Mouse (Mus musculus) E14TG2a.4 (cell line): ENCODE data around the gene Idnk.

ENCODE experiments used
- CTCF ChIP-seq: conservative IDR thresholded peaks from 2 replicates; pipeline ENCODE4 v1.5.1; 2014; ENCODE audit warnings: low read length
- NANOG ChIP-seq: IDR thresholded peaks from 2 replicates; pipeline ENCODE4 v1.6.1; 2014; ENCODE audit warnings: borderline replicate concordance, low read length, mixed read lengths
- POU5F1 ChIP-seq: IDR thresholded peaks from 2 replicates; pipeline ENCODE4 v1.6.1; 2014; ENCODE audit warnings: low read length, borderline replicate concordance

DNA sequence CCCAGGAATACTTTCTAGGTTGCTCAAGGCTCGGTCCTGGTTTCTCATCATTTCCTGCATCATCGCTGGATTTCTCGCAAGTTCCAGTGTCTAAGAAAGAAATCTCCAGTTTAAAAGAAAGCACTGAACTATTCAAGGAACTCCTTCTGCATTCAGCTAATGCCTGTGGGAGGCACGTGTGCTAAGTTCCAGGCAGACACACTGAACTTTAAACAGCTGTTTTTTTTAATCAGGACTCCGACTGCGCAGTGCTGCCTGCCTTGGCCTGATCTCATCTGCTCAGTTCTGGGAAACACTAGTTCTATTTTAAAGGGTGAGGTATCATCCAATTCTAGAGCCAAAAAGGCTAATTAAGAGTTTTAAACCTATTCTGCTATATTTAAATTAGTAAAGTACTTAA lies 34.7 kb downstream of the Idnk start:
- TF ChIP-seq CTCF = no peak
- no peak for TF ChIP-seq POU5F1
- TF ChIP-seq NANOG = no peak
